Mouse (Mus musculus) kidney, adult 11 months (tissue): Measurements from ENCODE around the gene Zfp456.
"Not testable (repeated sequence)": the region's sequence is repeated elsewhere in the genome, so short reads cannot be mapped to it uniquely, and the experiment has no call there.

ENCODE experiments used
- DNase-seq: peaks from one replicate; pipeline ENCODE4 v3.0.0; 2022

Zfp456 gene

GRCm38 (mm10) chr13:67375050-67375911, at the start of gene Zfp456, which contains the start of gene Gm28041:
TSS of gene Zfp456 (minus strand) at chr13:67375810.
TSS of gene Gm28041 (minus strand) at chr13:67375733.
- DNase-seq = peak; percentile 80

- DNase-seq = not testable (repeated sequence)
These were observed 46.9 kb upstream of the Zfp456 start for GRCm38 (mm10) chr13:67422532-67422931.

- DNase-seq = peak; percentile 51
These were observed 45.7 kb upstream of the Zfp456 start, which contains the start of gene Zfp459 for GRCm38 (mm10) chr13:67421207-67421857. TSS of gene Zfp459 (minus strand) at chr13:67421418.

- DNase-seq = no peak
These were observed 45.1 kb upstream of the Zfp456 start for GRCm38 (mm10) chr13:67420558-67421206.

GRCm38 (mm10) chr13:67416811-67417210, 41.2 kb upstream of the Zfp456 start:
- DNase-seq = no peak

- DNase-seq = no peak
These were observed 40.1 kb upstream of the Zfp456 start for GRCm38 (mm10) chr13:67415759-67416158.

GRCm38 (mm10) chr13:67413634-67414033, 38.0 kb upstream of the Zfp456 start:
- DNase-seq = not testable (repeated sequence)

GRCm38 (mm10) chr13:67399183-67399903, 23.7 kb upstream of the Zfp456 start, which contains the start of gene Zfp429:
TSS of gene Zfp429 (minus strand) at chr13:67399819.
- peak; percentile 71 for DNase-seq

- not testable (repeated sequence) for DNase-seq
These were observed 645 bp upstream of the Zfp456 start for GRCm38 (mm10) chr13:67376255-67376654.

GRCm38 (mm10) chr13:67360131-67360744, 15.4 kb downstream of the Zfp456 start, which contains the start of the genes Gm28044 and Zfp953:
TSS of gene Gm28044 (minus strand) at chr13:67360536.
TSS of gene Zfp953 (minus strand) at chr13:67360605.
- DNase-seq = peak; percentile 90

- no peak for DNase-seq
These were observed 23.8 kb downstream of the Zfp456 start for GRCm38 (mm10) chr13:67351854-67352253.

- no peak for DNase-seq
These were observed 32.2 kb downstream of the Zfp456 start for GRCm38 (mm10) chr13:67343422-67343821.

- no peak for DNase-seq
These were observed 42.7 kb downstream of the Zfp456 start for GRCm38 (mm10) chr13:67332877-67333276.

GRCm38 (mm10) chr13:67332019-67332724, 43.4 kb downstream of the Zfp456 start, which contains the start of gene Zfp595:
TSS of gene Zfp595 (minus strand) at chr13:67332570.
- DNase-seq = peak; percentile 89
